Mouse (Mus musculus) liver, embryonic 16.5 days (tissue): ENCODE measurements around the gene Atp7b. TPM values are rescaled to one million over a fixed set of nuclear protein-coding genes. Genes with fewer than 3 reads are reported as not detected.
A peak's percentile ranks its signal among the peaks of the same experiment; 100 is the strongest.

Experiments
- ATAC-seq: fragments of 200-750 bp; cut with Nextera tagmentation; 2 replicates; pipeline ENCODE4 v1.8.0; 2017; ENCODE audit warnings: low read depth, mild to moderate bottlenecking, moderate number of reproducible peaks, moderate library complexity
- H3K27ac ChIP-seq: fragments of 300-500 bp; sonication (generic); 2 replicates; pipeline ENCODE4 v1.5.1; 2014; ENCODE audit warnings: mild to moderate bottlenecking, low read length
- H3K27me3 ChIP-seq: fragments of 300-500 bp; sonication (generic); 2 replicates; pipeline ENCODE4 v1.6.1; 2014; ENCODE audit warnings: low read depth, low read length, mixed read lengths; ENCODE audit not compliant: control insufficient read depth, insufficient read depth
- H3K36me3 ChIP-seq: fragments of 300-500 bp; sonication (generic); 2 replicates; pipeline ENCODE4 v1.6.1; 2014; ENCODE audit warnings: mild to moderate bottlenecking; ENCODE audit not compliant: control insufficient read depth, insufficient read depth
- H3K4me1 ChIP-seq: fragments of 300-500 bp; sonication (generic); 2 replicates; pipeline ENCODE4 v1.6.1; 2014; ENCODE audit warnings: low read depth, low read length, mixed read lengths; ENCODE audit not compliant: control insufficient read depth
- H3K4me2 ChIP-seq: fragments of 300-500 bp; sonication (generic); 2 replicates; pipeline ENCODE4 v1.6.1; 2014; ENCODE audit warnings: low read depth, low read length, mixed read lengths
- H3K4me3 ChIP-seq: fragments of 300-500 bp; sonication (generic); 2 replicates; pipeline ENCODE4 v1.5.1; 2014; ENCODE audit warnings: low read depth, mild to moderate bottlenecking, low read length
- H3K9ac ChIP-seq: fragments of 300-500 bp; sonication (generic); 2 replicates; pipeline ENCODE4 v1.6.1; 2014; ENCODE audit warnings: low read depth, low read length
- H3K9me3 ChIP-seq: fragments of 300-500 bp; sonication (generic); replicated peaks from 2 replicates; pipeline ENCODE4 v1.6.1; 2016; ENCODE audit warnings: low read length; ENCODE audit not compliant: control insufficient read depth
- WGBS: fragments of 180-500 bp; shearing (Covaris S2); extraction: QIAGEN DNeasy Blood & Tissue Kit; methylation state at CpG from one replicate; pipeline ENCODE4 v1.1.7; 2014; ENCODE audit not compliant: insufficient replicate concordance; 5-methylcytosine and 5-hydroxymethylcytosine counted together
- polyA plus RNA-seq: library from polyadenylated mRNA; unstranded; fragments of >200 nt; fragmentation: Nextera tagmentation; extraction: Ambion mirVana; gene quantifications from 2 replicates; pipeline ENCODE4 v1.2.1, GENCODE M21; 2015

Atp7b gene
- polyA plus RNA-seq = 12.8 and 14.1 TPM in 2 replicates

GRCm38 (mm10) chr8:22059821-22060445 is at the start of gene Atp7b:
TSS of gene Atp7b (minus strand) at chr8:22060305.
- H3K36me3 ChIP-seq = peaks cover 1% of the 10 kb centered on the region
- peak within 1 kb of the TSS; percentile 84 for H3K4me2 ChIP-seq
- peak within 1 kb of the TSS; percentile 80 for H3K4me3 ChIP-seq
- 1% methylated on average over 45 of the region's 46 CpGs for WGBS
- no peaks in the 10 kb centered on the region for H3K9me3 ChIP-seq
- H3K27ac ChIP-seq = peak within 1 kb of the TSS; percentile 89
- ATAC-seq = peak; percentile 57
- H3K27me3 ChIP-seq = no peaks in the 10 kb centered on the region
- H3K9ac ChIP-seq = peak within 1 kb of the TSS; percentile 86
- H3K4me1 ChIP-seq = peaks cover 45% of the 10 kb centered on the region

DNA sequence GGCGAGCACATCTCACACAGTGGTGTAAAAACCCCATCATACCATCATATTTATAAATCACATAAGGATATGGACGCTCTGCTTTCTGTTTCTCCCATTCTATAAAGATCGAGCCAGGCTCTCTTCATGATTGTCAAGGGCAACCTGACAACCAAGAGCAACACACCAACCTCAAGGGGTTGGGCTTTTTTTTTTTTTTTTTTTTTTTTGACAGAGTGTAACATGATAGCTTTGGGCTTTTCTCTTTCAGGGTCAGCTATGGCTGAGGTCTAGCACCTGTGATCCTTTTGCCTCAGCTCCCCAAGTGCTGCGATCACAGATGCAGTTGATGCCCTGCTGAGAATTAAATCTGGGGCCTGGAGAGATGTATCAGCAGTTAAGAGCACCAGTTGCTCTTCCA is 46.9 kb upstream of the Atp7b start:
- no peak for ATAC-seq

GRCm38 (mm10) chr8:22091568-22091967 is 31.5 kb upstream of the Atp7b start:
- no peak overlapping the region for H3K9ac ChIP-seq
- H3K9me3 ChIP-seq = no peaks in the 10 kb centered on the region
- ATAC-seq = no peak
- WGBS = 44% methylated on average over 8 of the region's 8 CpGs
- no peak overlapping the region for H3K4me3 ChIP-seq
- H3K27ac ChIP-seq = no peak overlapping the region
- H3K4me1 ChIP-seq = no peaks in the 10 kb centered on the region
- no peaks in the 10 kb centered on the region for H3K27me3 ChIP-seq
- no peaks in the 10 kb centered on the region for H3K36me3 ChIP-seq
- no peak overlapping the region for H3K4me2 ChIP-seq

More for the DNA sequence above, 46.9 kb upstream of the Atp7b start:
- 57% methylated on average over 4 of the region's 4 CpGs for WGBS
- H3K27ac ChIP-seq = no peak overlapping the region
- H3K4me3 ChIP-seq = no peak overlapping the region
- H3K4me1 ChIP-seq = no peaks in the 10 kb centered on the region
- H3K4me2 ChIP-seq = no peak overlapping the region
- no peak overlapping the region for H3K9ac ChIP-seq
- no peaks in the 10 kb centered on the region for H3K36me3 ChIP-seq
- no peaks in the 10 kb centered on the region for H3K27me3 ChIP-seq
- no peaks in the 10 kb centered on the region for H3K9me3 ChIP-seq

GRCm38 (mm10) chr8:22089226-22089625 is 29.1 kb upstream of the Atp7b start:
- 78% methylated on average over 4 of the region's 4 CpGs for WGBS
- no peak overlapping the region for H3K4me3 ChIP-seq
- no peaks in the 10 kb centered on the region for H3K9me3 ChIP-seq
- no peak overlapping the region for H3K9ac ChIP-seq
- H3K4me1 ChIP-seq = no peaks in the 10 kb centered on the region
- no peak overlapping the region for H3K27ac ChIP-seq
- no peaks in the 10 kb centered on the region for H3K36me3 ChIP-seq
- no peaks in the 10 kb centered on the region for H3K27me3 ChIP-seq
- ATAC-seq = no peak
- no peak overlapping the region for H3K4me2 ChIP-seq

DNA sequence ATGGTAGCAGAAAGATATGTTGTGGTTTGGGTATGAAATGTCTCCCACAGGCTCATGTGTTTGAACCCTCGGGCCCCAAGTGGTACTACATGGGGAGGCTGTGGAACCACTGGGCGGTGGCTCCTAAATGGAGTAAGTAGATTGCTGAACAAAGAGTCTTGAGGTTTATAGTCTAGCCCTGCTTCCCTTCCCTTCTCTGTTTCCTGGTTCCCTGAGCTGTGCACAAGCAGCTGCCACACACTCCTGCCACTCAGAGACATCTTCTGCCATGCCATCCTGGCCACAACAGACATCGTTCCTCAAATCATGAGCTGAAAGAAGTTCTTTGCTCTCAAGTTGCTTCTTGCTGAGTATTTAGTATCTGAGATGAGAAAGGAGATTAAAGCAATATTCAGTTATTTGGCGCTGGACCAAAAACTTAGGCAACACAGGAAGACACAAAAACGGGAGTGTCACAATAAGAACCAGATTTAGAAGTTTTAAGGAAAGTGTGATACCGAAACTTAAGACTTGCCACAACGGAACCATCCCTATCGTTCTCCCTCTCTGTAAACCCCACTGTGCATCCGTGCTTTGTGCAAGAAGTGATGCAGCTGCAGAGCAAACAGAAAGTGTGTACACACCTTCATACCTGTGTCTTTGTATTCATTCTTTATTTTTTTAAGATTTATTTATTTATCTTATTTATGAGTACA is 19.4 kb upstream of the Atp7b start:
- H3K27ac ChIP-seq = no peak overlapping the region
- H3K4me3 ChIP-seq = no peak overlapping the region
- H3K36me3 ChIP-seq = no peaks in the 10 kb centered on the region
- no peaks in the 10 kb centered on the region for H3K9me3 ChIP-seq
- WGBS = 55% methylated on average over 9 of the region's 9 CpGs
- H3K4me2 ChIP-seq = no peak overlapping the region
- H3K4me1 ChIP-seq = no peaks in the 10 kb centered on the region
- no peak overlapping the region for H3K9ac ChIP-seq
- H3K27me3 ChIP-seq = no peaks in the 10 kb centered on the region
- ATAC-seq = no peak

GRCm38 (mm10) chr8:22061126-22061525 is 1.0 kb upstream of the Atp7b start:
- H3K36me3 ChIP-seq = peaks cover 13% of the 10 kb centered on the region
- peak overlapping the region; percentile 69 for H3K9ac ChIP-seq
- H3K27ac ChIP-seq = no peak overlapping the region
- peak overlapping the region; percentile 84 for H3K4me2 ChIP-seq
- no peak for ATAC-seq
- H3K9me3 ChIP-seq = peaks cover 3% of the 10 kb centered on the region; the same call in 1 of the 2 replicates
- 5% methylated on average over 3 of the region's 3 CpGs for WGBS
- no peaks in the 10 kb centered on the region for H3K27me3 ChIP-seq
- H3K4me3 ChIP-seq = peak overlapping the region; percentile 80
- H3K4me1 ChIP-seq = peaks cover 34% of the 10 kb centered on the region

- Histone ChIP-seq H3K4me2 (peak within 1 kb of the TSS; percentile 84), H3K4me3 (peak within 1 kb of the TSS; percentile 80), H3K9ac (peak within 1 kb of the TSS; percentile 86), H3K27me3 (no peaks in the 10 kb centered on the region), H3K36me3 (peaks cover 7% of the 10 kb centered on the region), H3K27ac (peak within 1 kb of the TSS; percentile 89), H3K4me1 (peaks cover 40% of the 10 kb centered on the region), H3K9me3 (no peaks in the 10 kb centered on the region)
- WGBS = under 1% methylated on average over 28 of the region's 36 CpGs
- ATAC-seq = peak; percentile 98
These were observed 363 bp upstream of the Atp7b start, which contains the start of gene Alg11 for GRCm38 (mm10) chr8:22060446-22060889. TSS of gene Alg11 (plus strand) at chr8:22060721.

DNA sequence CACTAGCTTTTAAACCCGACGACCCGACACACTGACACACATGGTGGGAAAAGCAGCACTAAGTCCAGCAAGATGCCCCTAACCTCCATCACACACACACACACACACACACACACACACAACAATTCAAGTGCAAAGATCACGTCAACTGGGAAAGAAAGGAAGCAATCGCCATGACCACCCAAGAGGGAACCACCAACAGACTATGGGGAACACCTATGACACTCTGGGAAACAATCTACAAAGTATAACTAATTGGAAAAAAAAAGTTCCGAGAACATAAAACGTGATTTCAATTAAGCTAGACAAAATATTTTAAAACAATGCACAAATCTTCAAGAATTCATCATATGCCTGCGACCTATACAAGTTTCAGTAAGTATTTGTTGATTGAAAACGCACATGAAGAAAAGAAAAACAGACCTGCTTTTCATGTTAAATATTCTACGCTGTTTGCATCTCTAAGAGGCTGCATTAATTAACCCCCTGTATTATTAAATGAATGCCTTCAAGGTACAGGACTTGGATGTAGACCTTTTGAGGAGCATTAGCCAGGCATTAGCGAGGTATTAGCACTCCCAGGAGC is 859 bp downstream of the Atp7b start:
- ATAC-seq = no peak
- Histone ChIP-seq H3K4me3 (peak overlapping the region; percentile 80), H3K9ac (peak overlapping the region; percentile 86), H3K9me3 (no peaks in the 10 kb centered on the region), H3K36me3 (no peaks in the 10 kb centered on the region; the same call in 1 of the 2 replicates), H3K27ac (peak overlapping the region; percentile 89), H3K4me1 (peaks cover 52% of the 10 kb centered on the region), H3K4me2 (peak overlapping the region; percentile 84), H3K27me3 (no peaks in the 10 kb centered on the region)
- WGBS = 13% methylated on average over 11 of the region's 11 CpGs

- Histone ChIP-seq H3K9me3 (no peaks in the 10 kb centered on the region), H3K4me1 (peaks cover 59% of the 10 kb centered on the region), H3K27me3 (no peaks in the 10 kb centered on the region), H3K27ac (peak overlapping the region; percentile 88), H3K4me2 (peak overlapping the region; percentile 84), H3K4me3 (peak overlapping the region; percentile 80), H3K36me3 (no peaks in the 10 kb centered on the region; the same call in 1 of the 2 replicates), H3K9ac (peak overlapping the region; percentile 61)
- peak; percentile 5 for ATAC-seq
- 19% methylated on average over 9 of the region's 9 CpGs for WGBS
These were observed 1.7 kb downstream of the Atp7b start for GRCm38 (mm10) chr8:22058368-22058767.
